Mouse (Mus musculus) left cerebral cortex, postnatal 36 days (tissue): ENCODE results near the gene Adcy2. TPM values are rescaled to one million over a fixed set of nuclear protein-coding genes. Genes with fewer than 3 reads are reported as not detected.

Experiments
- DNase-seq, 2 experiments: peaks; one replicate each; pipeline ENCODE4 v3.0.0; 2021 to 2022; ENCODE audit warnings: low spot score in 2 of 2, mixed read lengths in 1 of 2
- intact Hi-C: fragments of 180-260 bp; cut with DNase I; formaldehyde crosslinking; loops from one replicate; pipeline ENCODE4 v1.15.1; 2025
- total RNA-seq, 2 experiments: library from RNA; stranded (reverse); gene quantifications; 2 replicates each; pipeline ENCODE4 v1.2.3; 2021

The Adcy2 gene
- total RNA-seq, 2 experiments from 2014 or later, result 125 to 145 TPM

DNA sequence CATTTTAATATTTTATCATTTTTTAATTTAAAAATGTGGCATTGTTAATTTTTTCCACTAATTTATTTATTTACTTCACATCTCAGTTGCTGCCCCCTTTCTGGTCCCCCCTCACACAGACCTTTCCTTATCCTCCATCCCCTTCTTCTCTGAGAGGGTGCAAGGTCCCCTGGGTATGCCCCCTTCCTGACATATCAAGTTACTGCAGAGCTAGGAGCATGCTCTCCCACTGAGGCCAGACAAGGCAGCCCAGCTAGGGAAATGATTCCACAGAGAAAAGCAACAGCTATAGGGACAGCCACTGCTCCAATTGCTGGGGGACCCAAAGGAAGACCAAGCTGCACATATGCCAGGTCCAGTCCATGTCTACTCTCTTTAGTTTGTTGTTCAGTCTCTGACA lies 163.2 kb downstream of the Adcy2 start:
- DNase-seq, result no peak
- intact Hi-C loops, result no loop called here

DNA sequence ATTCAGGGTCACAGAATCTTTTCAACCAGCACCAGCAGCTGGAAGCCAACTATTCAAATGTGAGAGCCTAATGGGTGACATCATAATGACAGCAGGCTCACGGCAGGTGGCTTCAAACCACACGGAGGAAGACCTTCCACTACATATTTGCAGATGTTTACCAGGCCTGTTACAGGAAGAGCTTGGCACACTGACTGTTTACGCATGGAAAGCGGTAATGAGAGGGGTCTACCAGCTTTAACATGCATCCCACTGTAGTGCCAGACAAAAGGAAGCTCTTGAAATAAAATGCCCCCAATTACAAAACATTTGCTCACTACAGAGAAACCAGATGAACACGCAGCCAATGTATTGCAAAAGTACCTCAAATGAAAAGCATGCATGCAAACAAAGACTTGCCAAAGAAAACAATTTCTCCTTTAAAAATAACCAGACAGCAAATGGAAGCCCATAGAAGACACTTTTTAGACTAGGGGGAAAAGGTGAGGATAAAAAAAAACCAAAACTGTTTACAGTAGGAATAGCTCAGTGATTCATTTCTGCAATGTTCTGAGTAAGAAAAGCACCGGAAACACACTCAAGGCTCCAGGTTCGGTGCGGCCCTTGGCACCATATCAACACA lies 163.8 kb downstream of the Adcy2 start:
- intact Hi-C loops, result no loop called here

DNA sequence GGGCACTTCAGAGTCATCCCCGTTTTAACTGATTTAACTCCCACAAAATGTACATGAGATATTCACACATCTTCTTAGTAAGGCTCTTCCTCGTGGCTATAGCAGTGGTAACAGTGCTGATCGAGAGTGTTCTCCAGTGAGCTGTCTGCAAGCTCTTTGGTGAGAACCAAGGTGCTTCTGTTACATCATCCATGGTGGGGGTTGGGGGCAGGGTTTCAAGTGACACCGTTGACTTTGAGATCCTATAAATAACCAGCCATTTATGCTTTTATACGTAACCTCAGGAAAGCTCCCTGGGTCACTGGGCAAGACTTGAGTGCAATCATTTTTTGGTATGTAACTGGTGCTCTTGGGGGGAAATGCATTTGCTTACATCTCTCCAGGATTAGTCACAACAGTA lies 167.2 kb downstream of the Adcy2 start:
- intact Hi-C loops, result no loop called here
- no peak for DNase-seq

More for the DNA sequence above, 163.8 kb downstream of the Adcy2 start:
- DNase-seq, result no peak

DNA sequence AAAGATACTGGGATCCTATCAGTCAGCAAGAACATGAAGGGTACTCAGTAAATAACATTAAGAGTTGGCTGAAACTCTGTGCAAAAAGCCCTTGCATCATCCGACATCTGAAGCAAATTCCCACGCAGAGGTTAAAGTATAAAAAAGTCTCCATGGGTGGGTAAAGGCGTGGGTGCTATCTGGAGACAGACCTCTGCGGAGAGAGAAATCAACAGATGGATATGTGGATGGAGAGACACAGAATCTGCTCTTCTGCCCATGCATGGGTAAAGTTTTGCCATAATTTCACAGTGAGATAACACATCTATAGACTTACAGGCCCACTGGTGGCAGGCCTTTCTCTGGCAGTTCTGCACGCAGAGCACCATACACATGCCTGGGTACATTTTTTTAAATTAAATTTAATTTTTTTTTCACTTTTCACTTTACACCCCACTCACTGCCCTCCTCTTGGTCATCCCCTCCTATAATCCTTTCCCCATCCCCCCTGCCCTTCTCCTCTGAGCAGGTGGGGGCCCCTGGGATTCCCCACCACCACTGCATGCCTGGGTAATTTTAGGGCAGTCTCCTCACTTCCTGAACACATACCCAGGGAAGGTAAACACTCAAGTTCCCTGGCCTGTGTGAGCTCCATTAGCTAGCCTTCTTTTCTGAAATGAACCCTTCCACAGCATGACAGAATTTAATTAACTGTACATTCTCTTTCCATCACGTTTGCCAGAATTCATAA lies 169.1 kb downstream of the Adcy2 start:
- intact Hi-C loops, result no loop called here
- DNase-seq, result no peak

DNA sequence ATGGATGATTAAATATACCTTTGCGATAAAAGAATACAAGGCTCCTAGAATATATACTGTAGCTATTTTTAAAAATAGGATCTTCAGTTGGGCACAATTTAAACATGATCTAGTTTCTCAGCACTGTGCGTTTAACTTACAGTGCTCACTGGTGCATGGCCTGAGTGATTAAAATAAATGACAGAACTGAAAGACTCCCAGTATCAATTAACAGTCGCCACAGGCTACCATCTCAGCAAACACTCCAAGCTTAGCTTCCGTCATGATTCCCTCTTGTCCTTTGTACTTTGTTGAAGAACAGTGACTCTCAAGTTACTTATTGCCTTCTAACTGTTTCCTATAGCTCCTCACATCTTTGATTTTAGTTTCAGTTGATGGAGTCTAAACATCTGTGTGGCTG lies 170.9 kb downstream of the Adcy2 start:
- DNase-seq, result no peak
- intact Hi-C loops, result no loop called here

- intact Hi-C loops, result no loop called here
- DNase-seq, result no peak
These were observed 172.9 kb downstream of the Adcy2 start for GRCm38 (mm10) chr13:68826461-68826860.

GRCm38 (mm10) chr13:68820858-68821579 lies 178.3 kb downstream of the Adcy2 start:
- intact Hi-C loops, result no loop called here
- DNase-seq, result no peak

DNA sequence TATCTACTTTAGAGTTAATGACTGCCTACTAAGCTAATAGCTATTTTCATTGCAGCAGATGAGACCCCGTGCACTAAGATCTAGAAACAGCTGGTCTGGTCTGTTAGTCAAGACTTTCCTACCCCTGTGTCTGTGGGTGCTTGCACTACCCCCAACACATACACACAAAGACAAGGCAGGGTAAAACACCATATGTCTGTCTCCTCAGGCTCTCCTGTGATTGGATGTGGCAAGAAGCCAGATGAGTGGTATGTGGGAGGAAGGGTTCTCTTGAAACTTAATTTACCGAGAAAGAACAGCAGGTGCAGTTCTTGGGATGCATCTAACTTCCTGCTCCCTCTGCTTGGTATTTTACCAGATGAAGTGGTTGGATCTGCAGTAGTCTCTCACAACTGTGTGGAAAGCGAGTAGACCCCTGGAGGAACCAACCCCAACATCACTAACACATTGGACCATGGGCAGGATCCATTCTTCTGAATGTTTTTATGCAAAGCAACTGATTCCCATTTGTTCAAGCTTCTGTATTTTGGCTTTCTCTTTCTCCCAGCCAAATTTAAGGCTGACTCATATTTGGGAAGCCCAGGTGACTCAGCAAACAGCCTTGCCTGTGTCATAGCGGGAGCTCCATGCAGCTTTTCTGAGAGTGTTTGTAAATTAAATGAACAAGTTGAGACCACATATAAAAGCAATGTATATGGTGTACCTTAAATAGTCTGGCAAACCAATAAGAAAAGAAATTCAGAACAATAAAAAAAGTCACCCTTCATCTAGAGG lies 183.4 kb downstream of the Adcy2 start:
- intact Hi-C loops, result loop anchor here (5.0 kb wide), 2 partner anchors 64 to 76 kb away; no protein-coding TSS in a partner anchor
- peak; percentile 85 to 88 for DNase-seq

DNA sequence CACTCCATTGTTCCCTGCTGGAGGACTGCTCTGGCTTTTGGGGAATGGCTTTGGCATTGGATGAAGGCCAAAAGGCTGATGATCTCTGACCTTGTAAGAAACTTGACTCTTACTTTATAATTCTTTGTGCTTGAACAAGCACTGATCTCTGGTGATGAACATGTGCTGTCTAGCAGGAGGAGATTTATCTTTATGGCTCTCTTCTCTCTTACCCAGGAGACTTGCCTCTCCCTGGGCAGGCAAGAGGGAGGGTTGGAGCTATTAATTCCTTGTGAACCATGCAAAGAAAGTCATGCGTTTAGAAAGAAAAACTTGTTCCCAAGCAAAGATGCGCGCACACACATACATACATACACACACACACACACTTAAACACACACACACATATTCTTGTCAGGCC lies 188.2 kb downstream of the Adcy2 start:
- intact Hi-C loops, result no loop called here
- DNase-seq, result no peak

DNA sequence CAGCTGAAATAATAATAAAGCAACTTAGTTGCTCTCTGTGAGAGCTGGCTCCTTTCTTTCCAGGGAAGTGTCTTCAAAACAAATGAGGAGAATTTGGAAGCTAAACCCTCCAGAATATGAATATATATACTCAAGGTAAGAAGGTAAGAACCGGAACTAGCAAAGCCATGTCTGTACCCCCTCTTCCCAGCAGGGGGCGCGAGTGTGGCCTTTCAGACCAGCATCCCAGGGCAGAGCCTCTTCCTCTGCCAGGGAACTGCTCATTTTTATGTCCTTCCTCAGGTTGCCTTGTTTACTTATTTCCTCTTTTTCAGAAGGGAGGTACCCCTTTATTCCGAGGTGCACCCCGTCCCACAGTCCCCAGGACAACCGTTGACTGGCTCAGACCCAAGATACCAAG lies 199.6 kb downstream of the Adcy2 start:
- intact Hi-C loops, result no loop called here
- no peak for DNase-seq

DNA sequence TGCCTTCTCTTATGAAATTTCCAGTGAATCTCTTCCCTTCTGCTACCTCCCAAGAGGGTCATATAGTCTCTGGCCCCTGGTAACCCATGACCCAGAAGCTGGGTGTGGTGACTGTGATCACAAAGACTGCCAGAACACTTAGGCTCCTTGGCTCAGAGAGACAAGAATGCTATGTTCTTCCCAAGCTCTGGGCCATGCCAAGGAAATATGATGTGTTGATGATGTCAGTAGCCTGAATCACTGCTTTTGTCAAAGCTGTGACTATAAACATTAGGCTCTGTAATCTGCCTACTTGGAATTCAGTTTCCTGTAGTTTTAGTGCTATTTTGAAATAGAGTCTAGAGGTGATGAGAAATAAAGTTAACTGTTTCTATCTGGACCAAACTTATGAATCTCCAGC lies 206.1 kb downstream of the Adcy2 start:
- intact Hi-C loops, result no loop called here
- DNase-seq, result no peak

- DNase-seq, result no peak
- intact Hi-C loops, result no loop called here
These were observed 211.9 kb downstream of the Adcy2 start for GRCm38 (mm10) chr13:68787286-68788061.

GRCm38 (mm10) chr13:68783096-68783495 lies 216.2 kb downstream of the Adcy2 start:
- intact Hi-C loops, result no loop called here
- DNase-seq, result no peak

DNA sequence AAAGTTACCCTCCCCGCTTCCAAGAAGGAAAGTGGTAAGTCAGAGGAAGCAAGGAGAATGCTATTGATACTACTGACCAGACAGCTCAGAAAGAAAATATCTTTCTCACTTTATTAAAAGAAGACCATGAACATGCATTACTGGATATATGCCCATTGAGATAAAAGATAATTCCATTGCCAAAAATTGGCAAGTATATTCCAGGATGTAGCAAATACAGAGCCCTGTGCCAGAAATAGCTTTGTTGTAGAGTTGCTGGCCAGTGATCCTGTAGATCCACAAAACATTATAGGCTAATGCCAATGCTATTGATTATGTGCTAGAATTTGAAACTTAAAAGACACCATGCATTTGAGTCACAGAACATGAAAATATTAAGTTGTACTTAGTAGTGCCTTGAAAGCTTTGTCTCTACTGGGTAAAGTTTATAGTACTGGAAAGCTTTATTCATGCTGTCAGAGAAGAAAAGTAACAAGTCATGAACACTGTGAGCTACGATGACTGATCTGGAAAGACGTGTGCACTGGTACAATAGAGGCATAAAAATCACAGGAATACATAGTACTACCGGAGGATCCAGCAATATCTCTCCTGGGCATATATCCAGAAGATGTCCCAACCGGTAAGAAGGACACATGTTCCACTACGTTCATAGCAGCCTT lies 221.2 kb downstream of the Adcy2 start:
- intact Hi-C loops, result no loop called here

DNA sequence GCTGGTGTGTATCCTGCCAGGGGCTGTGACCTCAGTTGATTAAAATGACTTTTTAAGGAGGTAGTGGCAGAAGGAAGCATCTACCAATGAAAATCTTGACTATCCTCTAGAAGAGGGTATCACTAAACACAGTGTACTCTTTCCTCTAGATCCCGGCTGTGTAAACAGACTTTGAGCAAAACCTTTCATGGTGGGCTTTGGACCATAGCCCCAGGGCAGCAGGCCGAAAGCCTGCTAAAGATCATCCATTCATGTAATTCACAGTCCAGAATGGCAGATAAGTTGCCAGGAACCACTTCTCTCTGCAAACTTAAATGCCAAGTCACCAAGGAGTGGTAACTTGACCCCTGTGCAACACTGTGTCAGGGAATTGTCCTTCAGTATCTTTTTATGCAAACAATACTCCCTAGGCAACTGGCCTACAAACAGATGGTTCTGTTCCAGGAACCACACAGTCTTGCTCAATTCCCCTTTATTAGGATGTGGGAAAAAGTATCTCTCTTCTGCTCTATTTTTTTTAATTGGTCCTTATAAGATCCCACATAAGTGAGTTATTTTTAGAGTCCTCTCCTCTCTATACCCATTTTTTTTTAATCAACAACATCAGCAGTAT lies 225.6 kb downstream of the Adcy2 start:
- intact Hi-C loops, result no loop called here

More for the DNA sequence above, 221.2 kb downstream of the Adcy2 start:
- DNase-seq, result no peak

GRCm38 (mm10) chr13:68768588-68768987 lies 230.8 kb downstream of the Adcy2 start:
- intact Hi-C loops, result no loop called here
- no peak for DNase-seq

More for the DNA sequence above, 225.6 kb downstream of the Adcy2 start:
- DNase-seq, result no peak

DNA sequence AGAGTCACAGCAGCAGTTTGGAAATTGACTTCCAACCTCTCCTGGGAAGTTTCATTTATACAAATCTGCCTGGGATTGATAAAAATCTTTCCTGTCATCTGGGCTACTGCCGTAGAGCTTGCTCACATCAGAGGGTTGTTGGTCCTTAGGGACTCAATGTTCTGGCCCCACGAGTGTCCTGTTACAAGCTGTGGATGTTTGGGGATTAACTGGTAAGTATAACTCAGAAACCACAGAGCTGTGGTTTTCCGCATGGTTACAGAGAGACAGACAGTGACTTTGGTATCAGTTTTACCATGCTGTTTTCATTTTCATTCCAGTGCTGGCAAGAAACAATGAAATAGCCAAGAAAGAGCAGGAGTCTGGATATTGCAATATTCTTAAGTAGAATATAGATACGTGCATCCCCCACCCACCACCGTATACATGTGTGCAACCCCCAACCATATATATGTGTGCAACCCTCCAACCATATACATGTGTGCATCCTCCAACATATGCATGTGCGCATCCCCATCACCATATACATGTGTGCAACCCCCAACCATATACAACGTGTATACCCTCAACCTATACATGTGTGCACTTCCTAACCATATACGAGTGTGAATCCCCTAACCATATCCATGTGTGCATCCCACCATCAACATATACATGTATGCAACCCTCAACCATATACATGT lies 233.3 kb downstream of the Adcy2 start:
- intact Hi-C loops, result no loop called here
- DNase-seq, result no peak

GRCm38 (mm10) chr13:68764614-68765013 lies 234.7 kb downstream of the Adcy2 start:
- intact Hi-C loops, result no loop called here

More at GRCm38 (mm10) chr13:68764614-68765013, 234.7 kb downstream of the Adcy2 start:
- no peak for DNase-seq
